Mouse (Mus musculus) adipose tissue, adult 10 weeks (tissue): ENCODE results near the gene Smim14. TPM values are rescaled to one million over a fixed set of nuclear protein-coding genes. Genes with fewer than 3 reads are reported as not detected.

Source experiments
- polyA plus RNA-seq: library from polyadenylated mRNA; stranded (reverse); fragments of 350-450 nt; fragmentation: Illumina TruSeq; extraction: RNeasy Lipid Tissue Mini Kit (QIAGEN cat#74804); gene quantifications from one replicate; pipeline ENCODE4 v1.2.3, GENCODE M21; 2014; ENCODE audit warnings: low read depth, low replicate concordance

Smim14 gene
- 202 TPM for polyA plus RNA-seq

GRCm38 (mm10) chr5:65536751-65537419 is at the start of gene Smim14, which contains the start of gene Ube2k:
Gene Smim14 (minus strand): TSS chr5:65537184.
Gene Ube2k (plus strand): TSS chr5:65537233.

GRCm38 (mm10) chr5:65492716-65493531 is 44.1 kb downstream of the Smim14 start, which contains the start of gene Gm43552:
Gene Gm43552 (minus strand): TSS chr5:65492833.

GRCm38 (mm10) chr5:65435806-65436561 is 101.0 kb downstream of the Smim14 start, which contains the start of gene Ugdh:
Gene Ugdh (minus strand): TSS chr5:65435949.

Other genes with a start within 250 kb of the Smim14 start
- 23.0 TPM for gene Rfc1, start 201.5 kb downstream of the Smim14 start, polyA plus RNA-seq
- gene Klb, start 188.9 kb downstream of the Smim14 start, polyA plus RNA-seq = 12.4 TPM
- gene Rpl9, start 145.7 kb downstream of the Smim14 start, polyA plus RNA-seq = 1,282 TPM
- gene Lias, start 145.7 kb downstream of the Smim14 start, polyA plus RNA-seq = 35.6 TPM
- gene Ugdh, start 101.2 kb downstream of the Smim14 start, polyA plus RNA-seq = 31.1 TPM
- gene Gm43552, start 44.4 kb downstream of the Smim14 start, polyA plus RNA-seq = not detected
- 62.6 TPM for gene Ube2k, start within 50 bp of the Smim14 start, polyA plus RNA-seq
- 49.1 TPM for gene Pds5a, start 161.1 kb upstream of the Smim14 start, polyA plus RNA-seq
- 8.0 TPM for gene N4bp2, start 226.3 kb upstream of the Smim14 start, polyA plus RNA-seq